Mouse (Mus musculus): ENCODE measurements around the gene Rps6ka1.
"Not testable (repeated sequence)": the region's sequence is repeated elsewhere in the genome, so short reads cannot be mapped to it uniquely, and the experiment has no call there.

The Rps6ka1 gene

DNA sequence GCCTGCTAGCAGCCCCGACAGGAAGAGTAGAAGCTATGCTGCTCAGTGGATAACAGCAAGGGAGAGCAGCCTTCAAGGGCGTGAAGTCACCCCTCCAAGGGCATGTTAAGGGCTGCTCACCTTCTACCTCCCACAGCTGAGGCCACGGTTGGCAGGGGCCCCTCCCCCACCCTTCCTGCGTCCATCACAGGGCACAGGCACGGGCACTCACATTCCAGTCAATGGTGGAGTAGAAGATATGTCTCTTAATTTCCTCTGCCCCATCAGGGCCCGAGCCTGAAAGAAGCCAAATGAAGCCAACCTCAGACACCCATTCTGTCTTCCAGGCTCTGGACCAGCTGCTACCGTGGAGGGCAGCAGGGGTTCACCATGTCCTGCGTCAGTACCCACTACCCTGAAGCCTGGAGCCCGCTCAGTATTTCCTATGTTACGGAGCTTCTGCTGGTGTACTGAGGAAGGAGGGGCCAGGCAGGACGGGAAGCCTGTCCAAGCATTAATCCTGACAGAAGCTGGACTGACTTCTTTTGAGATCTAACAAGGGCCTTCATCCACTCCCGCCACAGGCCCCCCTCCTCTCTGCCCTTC lies 23.7 kb downstream of the Rps6ka1 start:
- DNase-seq (ENCODE audit: low spot score in 2 of 2), result no peak

DNA sequence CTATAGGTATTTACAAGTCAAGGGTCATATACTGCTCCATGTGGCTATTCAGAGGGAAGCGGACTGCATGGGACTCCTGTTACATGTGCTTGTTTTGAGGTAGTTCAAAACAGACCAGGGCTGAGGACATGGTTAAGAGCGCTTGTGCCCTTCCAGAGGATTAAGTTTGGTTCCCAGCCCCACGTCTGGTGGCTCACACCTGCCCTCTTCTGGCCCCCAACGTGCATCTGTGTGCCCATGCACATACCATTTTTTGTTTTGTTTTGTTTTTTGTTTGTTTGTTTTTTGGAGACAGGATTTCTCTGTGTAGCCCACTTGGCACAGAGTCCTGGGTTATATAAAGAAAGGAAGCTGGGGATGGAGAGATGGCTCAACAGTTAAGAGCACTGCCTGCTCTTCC lies 30.1 kb downstream of the Rps6ka1 start:
- no peak for DNase-seq (ENCODE audit: low spot score in 2 of 2)

DNA sequence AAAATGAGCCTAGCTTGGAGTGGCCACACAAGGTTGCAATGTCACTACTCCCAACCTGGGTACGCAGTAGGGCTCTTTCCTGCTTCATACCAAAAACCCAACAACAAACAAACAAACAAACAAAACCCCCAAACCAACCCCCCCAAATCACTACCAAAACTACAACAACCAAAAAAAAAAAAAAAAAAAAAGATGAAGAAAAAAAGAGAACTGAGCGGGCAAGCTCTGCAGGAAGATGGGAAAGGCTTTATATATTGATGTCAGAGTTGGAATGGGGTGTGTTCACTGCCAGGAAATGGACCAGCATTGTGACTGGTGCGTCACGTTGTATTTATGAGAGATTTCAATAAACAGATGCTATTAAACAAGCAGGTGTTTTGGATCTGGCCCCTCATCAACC lies 33.0 kb downstream of the Rps6ka1 start:
- DNase-seq (ENCODE audit: low spot score in 2 of 2), result no peak

DNA sequence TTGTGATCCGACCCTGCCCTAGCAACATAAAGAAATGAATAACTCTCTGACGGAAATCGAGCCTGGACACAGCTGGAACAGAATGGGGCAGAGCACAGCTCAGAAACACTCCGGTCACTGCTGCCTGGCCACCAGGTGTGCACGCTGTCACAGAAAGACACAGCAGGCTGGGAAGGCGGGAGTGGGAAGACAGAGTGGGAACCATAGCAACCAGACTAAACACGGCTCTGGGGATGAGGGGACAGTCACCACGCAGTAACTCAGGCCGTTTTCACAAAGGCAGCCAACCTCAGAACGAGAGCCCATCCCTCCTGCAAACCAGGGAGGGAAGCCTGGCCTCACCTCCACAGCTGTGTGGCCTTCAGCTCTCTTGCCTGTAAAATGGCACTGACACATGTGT lies 34.0 kb downstream of the Rps6ka1 start:
- no peak for DNase-seq (ENCODE audit: low spot score in 2 of 2)

DNA sequence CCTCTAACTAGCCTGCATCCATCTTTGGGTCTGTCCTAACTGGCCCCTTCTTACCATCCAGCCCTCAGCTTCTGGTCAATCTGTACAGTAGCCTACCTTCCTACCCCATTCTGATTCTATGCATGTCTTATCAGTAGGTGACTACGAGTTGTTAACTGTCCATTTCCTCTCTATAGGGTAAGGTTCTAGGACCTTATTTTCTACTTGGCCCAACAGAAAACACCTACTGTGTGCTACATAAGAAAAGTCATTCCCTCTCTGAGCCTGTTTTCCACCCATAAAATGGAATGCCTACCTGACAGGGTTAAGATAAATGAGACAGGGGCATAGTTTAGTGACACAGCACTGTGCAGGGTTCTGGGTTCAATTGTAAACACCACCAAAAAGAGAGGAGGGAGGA lies 41.0 kb downstream of the Rps6ka1 start:
- DNase-seq (ENCODE audit: low spot score in 2 of 2), result no peak

DNA sequence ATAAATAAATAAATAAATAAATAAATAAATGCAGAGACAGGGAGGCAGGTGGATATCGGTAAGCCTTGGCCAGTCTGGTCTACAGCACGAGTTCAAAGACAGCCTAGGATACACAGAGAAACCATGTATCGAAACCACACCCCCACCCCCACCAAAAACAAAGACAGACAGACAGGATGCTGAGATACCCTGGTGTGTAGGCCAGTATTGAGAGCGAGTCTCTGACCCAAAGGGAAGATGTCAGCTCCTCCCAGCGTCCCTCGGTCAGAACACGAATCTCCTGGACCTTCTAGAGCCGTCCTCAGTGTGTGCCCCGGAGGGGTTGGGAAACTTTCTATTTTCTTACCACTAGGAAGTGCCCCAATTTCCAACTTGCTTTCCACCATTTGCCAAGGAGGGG lies 42.5 kb downstream of the Rps6ka1 start:
- DNase-seq (ENCODE audit: low spot score in 2 of 2), result no peak

DNA sequence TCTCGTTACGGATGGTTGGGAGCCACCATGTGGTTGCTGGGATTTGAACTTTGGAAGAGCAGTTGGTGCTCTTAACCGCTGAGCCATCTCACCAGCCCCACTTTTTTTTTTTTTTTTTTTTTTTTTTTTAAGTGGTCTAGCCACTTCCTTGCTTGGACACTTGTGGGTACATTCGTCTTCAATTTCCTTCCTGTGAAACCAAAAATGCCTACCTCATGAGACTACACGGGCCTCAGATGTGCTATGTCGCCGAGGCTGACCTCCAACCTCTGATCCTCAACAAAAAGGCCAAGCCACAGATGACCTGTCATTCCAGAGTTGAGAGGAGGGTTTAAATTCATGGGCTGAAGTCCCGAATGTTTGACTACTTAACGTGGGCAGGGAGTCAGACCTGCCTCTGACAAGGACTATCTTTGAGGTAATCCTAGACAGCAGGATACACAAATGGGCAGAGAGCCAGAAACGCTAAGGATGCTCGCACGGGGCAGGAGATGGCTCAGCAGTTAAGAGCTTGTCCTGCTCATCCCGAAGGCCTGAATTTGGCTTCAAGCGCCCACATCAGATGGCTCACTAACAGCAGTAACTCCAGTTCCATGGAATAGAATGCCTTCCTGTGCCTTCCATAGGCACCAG lies 43.3 kb downstream of the Rps6ka1 start:
- DNase-seq (ENCODE audit: low spot score in 2 of 2), result no peak

DNA sequence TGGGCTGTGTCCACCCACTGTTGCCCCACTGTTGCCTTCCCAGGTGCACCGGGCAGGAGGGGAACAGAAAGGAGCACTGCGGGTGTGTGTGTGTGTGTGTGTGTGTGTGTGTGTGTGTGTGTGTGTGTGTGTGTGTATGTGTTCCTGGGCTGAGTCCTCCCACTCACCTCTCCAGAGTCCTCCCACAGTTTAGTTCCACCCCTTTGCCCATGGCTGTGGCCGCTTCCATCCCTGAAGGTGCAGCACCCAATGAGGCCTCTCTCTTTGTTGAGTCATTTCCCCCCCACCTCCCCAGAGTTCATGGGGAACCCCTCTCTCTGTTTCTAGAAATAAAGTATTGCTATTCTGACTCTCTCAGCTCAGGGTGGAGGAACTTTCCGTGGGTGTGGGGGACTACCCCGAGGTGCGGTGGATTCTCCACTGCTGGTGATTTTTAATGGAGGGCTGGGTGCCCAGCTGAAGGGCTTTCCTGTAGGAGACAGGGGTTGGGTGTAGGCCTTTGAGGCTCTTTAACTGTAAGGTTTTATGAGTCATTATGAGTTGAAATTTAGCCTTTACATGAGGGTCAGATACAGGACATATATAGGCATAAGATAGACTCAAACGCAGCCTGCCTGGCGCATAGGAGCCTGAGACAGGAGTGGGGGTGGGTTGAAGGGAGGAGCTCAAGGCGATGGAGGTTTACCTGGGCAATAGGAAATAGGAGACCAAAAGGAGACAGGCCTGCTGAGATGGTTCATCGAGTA lies 44.4 kb downstream of the Rps6ka1 start:
- DNase-seq (ENCODE audit: low spot score in 2 of 2), result no peak

DNA sequence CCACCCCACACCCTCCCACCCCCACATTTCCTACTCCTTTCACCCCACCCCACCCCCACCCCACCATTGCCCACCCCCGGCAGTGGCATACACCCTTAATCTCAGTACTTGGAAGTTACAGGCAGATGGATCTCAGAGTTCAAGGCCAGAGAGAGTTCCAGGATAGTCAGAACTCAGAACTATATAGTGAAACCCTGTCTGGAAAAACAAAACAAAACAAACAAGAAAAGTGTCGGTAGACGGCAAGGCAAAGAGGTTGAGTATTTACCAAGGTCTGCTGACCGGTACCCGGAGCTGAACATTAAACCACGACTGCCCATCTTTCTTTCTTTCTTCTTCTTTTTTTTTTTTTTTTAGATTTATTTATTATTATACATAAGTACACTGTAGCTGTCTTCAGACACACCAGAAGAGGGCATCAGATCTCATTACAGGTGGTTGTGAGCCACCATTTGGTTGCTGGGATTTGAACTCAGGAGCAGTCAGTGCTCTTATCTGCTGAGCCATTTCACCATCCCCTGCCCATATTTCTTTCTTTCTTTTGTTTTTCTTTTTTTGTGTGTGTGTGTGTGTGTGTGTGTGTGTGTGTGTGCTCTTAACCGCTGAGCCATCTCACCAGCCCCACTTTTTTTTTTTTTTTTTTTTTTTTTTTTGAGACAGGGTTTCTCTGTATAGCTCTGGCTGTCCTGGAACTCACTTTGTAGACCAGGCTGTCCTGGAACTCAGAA lies 45.7 kb downstream of the Rps6ka1 start:
- DNase-seq (ENCODE audit: low spot score in 2 of 2), result not testable (repeated sequence)

DNA sequence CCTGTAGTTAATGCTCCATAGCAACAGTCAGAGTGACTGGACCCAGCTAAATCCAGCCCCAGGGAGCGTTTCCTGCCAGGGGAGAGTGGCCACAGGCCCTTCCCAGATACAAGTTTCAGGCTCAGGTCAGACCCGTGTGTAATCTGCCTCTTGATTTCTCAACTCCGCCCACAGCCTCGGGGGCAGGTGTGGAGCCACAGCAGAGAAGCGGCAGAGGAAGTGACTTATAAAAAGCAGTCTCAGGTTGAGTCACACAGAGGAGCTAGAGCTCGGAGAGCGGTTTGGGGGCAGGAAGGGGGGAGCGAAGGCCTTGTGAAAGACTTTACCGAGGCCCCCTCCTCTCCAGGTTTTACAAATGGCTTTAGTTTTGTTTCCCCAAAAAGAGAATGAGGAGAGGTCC lies 46.6 kb downstream of the Rps6ka1 start:
- DNase-seq (ENCODE audit: low spot score in 2 of 2), result peak; percentile 22 to 31

DNA sequence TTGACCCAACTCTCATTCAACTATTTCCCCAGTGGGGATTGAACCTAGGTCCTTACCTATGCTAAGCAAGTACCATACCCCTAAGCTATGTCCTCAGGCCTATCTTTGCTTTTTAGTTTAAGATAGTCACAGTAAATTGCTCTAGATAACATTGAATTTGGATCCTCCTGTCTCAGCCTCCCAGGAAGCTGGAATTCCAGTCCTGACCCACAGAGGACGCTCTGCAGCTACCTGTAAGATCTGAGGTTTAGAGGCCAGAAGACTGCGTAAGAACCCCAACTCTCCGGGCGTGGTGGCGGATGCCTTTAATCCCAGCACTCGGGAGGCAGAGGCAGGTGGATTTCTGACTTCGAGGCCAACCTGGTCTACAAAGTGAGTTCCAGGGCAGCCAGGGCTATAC lies 47.1 kb downstream of the Rps6ka1 start:
- DNase-seq (ENCODE audit: low spot score in 2 of 2), result no peak

DNA sequence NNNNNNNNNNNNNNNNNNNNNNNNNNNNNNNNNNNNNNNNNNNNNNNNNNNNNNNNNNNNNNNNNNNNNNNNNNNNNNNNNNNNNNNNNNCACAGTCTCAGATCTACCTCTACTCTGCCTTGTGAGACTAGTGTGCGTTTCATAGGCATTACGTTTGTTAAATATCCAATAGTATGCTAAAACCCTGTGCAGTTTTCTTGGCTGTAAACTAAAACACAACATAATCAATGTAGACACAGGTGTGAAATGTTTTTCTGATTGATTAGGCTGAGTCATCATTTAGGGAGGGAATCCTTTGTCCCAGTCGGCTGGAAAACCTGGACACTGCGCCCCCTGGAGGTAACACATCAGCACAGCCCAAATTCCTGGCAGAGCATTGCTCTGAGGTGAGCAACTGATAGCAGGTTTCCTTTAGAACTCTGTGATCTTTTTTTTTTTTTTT lies 48.2 kb downstream of the Rps6ka1 start:
- DNase-seq (ENCODE audit: low spot score in 2 of 2), result no peak

DNA sequence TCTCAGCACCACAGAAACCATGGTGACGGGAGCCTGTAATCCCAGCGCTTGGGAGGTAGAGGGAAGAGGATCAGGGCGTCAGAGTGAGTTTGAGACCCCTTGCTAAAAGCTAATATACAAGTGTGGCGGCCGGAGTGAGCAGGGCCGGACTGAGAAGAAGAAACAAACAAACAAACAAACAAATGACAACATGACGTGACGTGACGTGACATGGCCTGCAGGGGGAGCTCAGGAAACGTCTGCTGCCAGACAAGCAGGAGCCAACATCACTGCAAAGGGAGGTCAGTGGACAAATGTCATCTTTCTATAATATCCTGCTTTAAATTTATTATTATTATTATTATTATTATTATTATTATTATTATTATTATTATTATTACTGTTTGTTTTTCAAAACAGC lies 51.0 kb downstream of the Rps6ka1 start:
- DNase-seq (ENCODE audit: low spot score in 2 of 2), result peak in 1 of 2 experiments; percentile 28

DNA sequence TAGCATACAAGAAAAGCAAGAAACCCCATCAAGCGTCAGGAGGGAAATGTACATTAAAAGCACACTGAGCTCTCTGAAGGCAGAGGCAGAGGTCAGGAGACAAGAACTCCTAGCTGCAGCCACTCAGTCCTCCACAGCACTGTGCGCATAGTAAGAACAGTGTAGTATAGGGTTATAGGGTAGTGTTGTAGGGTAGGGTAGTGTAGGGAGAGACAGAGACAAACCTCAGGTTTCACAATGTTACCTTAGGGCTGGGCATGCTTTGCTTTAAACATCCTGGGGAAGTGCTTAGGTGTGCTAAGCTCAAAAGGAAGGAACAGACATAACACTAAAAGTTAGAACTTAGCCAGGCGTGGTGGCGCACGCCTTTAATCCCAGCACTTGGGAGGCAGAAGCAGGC lies 52.4 kb downstream of the Rps6ka1 start:
- DNase-seq (ENCODE audit: low spot score in 2 of 2), result no peak

DNA sequence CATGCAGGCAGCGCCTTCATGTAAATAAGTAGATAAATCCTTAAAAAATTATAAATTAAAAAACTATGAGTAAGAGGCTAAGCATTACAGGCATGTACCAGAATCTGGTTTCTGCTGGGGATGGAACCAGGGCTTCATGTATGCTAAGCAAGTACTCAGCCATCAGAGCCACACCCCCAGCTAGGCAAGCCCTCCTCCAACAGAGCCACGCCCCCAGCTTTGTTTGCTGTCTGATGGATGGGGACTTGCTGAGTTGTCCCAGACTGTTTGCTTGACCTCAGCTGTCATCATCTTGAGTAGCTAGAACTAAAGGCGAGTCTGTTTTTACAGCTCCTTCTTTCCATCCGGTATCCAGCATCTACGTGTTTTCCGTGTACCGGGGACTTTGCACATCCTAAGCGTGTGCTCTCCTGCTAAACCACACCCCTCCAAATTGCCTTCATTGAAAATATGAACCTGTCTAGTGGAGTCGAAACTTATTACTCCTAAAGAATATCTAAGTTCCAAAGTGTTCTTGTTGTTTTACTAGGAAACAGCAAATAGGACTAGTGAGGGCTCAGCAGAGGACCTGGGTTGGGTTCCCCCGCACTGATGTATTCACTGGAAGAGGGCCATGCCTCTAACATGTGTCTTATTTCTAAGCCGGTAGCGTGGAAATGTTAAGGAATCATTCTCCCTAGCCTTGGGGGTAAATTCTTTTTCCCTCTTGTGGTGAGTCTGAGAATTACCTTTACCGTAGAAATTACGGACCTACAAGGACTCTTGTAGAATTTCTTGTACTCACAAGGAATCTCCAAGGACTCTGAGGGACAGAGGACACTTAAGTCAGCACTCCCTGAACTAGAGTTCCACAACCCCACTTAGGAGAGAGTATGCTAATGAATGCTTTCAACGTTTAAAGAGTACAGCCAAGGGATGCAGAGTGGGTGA lies 54.4 kb downstream of the Rps6ka1 start:
- DNase-seq (ENCODE audit: low spot score in 2 of 2), result peak; percentile 40 to 51

DNA sequence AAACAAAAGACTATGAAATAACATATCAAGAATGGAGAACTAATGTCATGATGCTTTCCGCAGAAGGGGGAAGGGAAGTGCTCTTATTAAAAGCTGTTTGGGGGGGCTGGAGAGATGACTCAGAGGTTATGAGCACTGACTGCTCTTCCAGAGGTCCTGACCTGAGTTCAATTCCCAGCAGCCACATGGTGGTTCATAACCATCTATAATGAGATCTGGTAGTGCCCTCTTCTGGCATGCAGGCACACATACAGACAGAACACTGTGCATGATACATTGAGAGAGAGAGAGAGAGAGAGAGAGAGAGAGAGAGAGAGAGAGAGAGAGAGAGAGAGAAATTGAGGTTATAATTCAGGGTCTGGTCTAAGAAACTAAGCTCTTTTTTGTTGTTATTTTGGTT lies 57.1 kb downstream of the Rps6ka1 start:
- no peak for DNase-seq (ENCODE audit: low spot score in 2 of 2)

DNA sequence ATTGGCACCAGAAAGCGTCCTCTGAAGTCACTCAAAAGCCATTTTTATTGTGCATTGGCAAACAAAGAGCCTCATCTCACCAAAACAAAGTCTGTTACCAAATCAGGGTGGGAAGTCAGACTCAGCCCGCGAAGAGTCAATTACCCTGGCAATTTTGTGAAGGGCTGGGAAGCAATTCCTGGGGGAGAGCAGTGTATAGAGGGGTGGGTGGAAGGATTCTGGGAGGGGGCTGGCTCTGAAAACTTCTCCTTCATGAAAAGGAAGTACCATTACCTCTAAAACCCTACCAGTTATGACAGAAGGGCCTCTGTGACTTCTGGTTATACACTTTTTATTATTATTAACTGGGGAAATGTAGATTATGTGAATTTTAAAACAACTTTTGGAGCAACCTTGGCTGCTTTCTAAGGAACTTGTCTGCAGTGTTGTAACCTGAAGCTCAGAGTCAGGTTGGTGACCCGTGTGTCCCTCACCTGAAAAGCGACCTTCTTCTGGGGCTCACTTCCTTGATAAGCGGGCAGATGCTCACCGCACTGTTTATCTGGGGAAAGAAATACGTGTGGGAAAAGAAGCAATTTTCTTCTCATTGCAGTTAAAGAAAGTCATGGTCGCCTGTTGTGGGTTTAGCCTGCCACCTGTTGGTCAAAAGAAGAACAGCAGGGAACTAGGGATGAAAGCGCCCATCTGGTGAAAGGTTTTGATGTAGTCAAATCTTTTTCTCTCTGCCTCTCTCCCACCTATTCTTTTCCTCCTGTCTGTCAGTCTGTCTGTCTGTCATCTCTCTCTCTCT lies 58.1 kb downstream of the Rps6ka1 start:
- DNase-seq (ENCODE audit: low spot score in 2 of 2), result peak; percentile 61 to 72

DNA sequence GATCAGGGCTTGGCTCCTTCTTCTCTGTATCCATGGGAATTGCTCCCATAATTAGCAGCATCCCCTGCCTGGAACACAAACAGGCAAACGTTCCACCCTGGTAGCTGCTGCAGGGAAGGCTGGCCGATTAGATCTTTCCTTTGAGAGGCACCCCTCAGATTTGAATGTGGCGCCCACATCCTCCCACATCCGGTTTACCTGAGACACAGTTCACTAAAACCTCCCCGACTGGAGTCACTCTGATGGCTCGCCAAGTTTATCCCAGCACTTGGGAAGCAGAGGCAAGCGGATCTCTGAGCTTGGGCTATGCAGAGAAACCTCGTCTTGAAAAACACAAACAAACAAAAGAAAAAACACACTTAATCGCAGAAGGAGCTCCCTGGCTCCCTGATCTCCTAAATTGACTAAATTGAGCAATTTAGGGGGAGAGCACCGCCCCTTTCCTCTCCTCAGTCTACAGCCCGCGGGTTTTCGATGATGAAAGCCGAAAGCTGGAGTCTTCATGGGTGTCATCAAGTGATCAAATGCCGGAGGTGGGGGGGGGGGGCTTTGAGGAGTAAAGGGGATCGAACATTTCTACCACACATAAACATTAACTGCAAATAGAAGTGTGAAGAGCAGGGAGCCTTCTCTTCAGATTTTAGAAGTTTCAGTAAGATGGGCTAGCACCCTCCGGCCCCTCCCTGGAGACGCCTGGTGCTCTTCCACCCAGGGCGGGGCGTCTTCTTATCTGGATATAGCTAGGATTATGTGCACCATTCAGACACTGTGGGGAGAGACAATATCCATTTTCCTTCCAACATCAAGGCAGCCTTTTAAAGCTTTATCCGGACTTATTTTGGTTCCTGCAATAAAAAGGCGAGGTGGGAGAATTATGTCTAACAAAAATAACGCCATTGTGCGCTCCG lies 59.5 kb downstream of the Rps6ka1 start:
- DNase-seq (ENCODE audit: low spot score in 2 of 2), result no peak

DNA sequence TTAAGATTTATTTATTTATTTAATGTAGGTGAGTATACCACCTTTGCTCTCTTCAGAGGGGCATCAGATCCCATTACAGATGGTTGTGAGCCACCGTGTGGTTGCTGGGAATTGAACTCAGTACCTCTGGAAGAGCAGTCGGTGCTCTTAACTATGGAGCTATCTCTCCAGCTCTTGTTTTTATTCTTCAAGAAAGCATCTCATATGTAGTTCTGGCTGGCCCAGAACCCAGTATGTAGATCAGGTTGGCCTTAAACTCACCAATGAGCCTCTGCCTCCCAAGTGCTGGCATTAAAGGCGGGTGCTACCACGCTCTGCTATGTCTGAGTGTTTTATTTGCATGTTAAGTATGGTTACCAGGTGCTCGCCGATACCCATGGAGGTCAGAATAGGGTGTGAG lies 60.2 kb downstream of the Rps6ka1 start:
- no peak for DNase-seq (ENCODE audit: low spot score in 2 of 2)

DNA sequence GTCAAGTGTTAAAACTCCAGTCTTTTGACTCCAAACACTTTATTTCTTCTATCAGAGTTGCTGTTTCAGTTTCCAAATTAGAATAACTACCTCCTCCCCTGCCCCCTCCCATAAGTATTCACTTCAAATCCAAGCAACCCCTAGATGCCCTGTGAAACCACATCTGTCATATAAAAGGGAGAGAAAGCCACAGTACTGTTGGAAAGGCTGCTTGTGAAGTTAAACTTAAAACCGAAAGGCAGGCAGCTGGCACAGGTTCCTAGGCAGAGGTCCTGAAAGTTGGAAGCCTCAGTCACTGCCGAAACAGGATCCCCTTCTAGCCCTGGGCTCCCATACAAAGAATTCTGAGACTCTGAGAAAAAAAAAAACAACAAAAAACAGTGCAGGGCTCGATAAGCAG lies 61.9 kb downstream of the Rps6ka1 start:
- no peak for DNase-seq (ENCODE audit: low spot score in 2 of 2)
